Mouse (Mus musculus): Measurements from ENCODE around the gene Akap11.
"Not testable (repeated sequence)": the region's sequence is repeated elsewhere in the genome, so short reads cannot be mapped to it uniquely, and the experiment has no call there.

The Akap11 gene

DNA sequence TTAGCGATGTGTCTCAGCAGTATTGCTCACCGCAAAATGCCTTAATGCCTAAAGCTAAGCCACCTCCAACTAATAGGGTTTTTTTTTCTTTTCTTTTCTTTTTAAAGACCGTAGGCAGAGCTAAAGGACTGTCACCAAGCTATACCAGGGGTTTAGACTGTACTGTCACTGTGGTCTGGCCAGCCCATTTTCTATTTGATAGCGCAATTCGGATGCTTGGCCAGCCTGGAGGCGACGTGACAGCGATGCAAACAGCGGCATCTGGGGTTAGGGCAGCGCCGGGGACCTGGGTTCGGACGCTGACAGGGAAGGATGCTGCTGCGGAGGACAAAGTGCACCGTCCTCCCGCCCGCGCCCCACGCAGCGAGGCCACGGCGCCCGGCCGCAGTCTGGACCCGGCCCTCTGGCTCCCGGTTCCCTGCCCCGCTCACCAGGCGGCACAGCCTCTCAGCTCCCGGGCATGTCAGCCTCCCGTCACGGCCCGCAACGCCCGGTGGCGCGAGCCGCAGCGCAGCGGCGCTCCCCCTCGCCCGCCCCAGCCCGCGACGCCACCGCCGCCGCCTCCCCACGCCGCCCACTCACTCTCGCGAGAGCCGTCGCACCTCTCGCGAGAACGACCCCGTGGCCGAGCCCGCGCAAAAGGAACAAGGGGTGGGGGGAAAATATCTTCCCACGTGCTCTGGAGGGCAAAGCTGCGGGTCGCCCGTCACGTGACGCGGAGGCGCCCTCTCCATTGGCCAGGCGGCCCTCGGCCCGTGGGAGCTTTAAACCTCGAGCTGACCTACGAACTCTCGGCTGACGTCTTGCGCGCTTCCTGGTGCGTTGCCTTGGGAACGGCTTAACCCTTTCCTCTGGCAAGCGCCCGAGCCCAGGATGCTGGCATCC lies at the start of gene Akap11:
Gene Akap11 (minus strand): TSS at position 528 of the 885 bp plus-strand sequence.
- peak; percentile 96 to 98 for DNase-seq

DNA sequence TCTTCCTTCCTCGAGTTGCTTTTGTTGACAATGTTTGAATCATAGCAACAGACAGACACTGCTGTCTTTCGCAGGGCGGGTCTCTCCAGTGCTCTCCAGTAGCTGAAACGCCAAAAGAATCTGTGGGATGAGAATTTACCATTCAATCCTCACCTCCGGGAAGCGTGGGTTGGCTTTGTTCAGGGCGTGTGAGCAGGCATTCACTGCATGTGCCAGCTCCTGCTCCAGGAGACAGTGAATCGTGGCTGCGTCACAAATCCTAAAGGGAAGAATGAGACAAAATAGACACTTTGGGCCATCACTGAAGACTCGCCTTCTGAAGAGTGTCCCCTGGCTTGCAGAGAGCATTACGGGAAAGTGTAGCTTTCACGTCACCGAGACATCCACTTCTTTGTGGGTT lies 47.6 kb upstream of the Akap11 start:
- DNase-seq = no peak

DNA sequence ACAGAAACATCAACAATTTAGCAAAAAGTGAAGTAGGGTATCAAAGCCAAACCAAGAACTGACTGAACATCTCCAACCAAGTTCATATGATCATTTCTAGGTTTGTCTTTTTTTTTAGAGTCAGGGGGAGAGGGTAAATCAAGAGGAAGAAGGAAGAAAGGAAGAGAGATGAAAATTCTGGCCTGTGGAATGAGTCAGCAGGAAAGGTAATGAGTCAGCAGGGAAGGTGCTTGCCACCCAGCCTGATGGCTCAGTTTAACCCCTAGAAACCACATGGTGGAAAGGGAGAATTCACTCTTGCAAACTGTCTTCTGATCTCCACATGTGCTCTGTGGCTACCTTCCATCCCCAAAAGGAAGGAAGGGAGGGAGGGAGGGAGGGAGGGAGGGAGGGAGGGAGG lies 46.6 kb upstream of the Akap11 start:
- DNase-seq = no peak

DNA sequence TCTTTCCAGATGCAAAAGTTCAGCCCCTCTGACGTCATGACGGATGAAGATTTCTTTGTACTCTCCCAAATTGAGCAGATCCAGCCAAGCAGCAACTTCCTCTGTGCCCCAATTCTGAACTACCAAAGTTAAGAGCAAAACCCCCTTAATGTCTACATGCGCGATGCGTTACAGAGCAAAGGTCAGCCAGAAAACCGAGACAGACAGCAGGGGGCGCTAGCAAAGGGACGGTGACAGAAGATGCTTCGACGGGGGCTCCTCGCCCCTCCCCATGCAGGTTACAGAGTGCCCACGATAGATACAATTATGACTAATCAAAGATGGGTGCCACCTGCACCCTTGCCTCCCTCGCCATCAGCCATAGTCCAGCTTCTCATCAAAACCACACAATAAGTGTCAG lies 39.3 kb upstream of the Akap11 start:
- DNase-seq = peak in 1 of 2 experiments; percentile 29

DNA sequence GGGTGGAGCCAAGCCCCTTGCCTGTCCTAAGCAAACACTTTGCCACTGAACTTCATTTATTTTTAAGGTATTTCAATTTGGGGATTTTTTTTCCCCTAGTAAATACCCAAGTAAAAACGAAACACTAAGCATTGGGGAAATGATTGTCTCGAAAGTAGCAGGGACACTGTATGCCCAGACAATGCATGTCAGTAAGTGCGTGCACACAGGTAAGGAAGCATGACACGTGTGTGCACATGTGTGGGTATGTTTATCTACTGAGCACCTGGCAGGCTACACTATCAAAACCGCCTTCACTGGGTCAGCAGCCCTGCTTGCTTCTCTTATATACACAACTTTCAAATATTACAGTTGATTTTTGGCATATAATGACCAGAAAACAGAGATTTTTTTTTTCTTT lies 31.8 kb upstream of the Akap11 start:
- no peak for DNase-seq

DNA sequence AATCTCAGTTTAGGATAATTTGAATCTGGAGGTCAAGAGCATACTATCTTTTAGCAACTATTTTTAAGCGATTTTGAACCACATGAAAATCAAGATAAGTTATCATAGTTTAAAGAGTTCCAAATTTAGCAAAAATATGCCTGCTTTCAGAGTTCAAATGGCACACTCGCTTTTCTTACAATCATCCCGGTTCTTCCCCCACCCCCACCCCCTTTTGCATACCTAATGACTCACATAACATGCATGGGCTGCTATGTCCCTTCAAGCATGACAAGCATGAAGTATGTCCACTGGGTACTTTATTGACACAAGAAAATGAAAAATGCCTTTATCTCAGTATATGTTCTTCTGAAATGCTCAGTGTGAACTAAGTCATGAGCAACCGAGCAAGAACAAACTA lies 29.8 kb upstream of the Akap11 start:
- no peak for DNase-seq

DNA sequence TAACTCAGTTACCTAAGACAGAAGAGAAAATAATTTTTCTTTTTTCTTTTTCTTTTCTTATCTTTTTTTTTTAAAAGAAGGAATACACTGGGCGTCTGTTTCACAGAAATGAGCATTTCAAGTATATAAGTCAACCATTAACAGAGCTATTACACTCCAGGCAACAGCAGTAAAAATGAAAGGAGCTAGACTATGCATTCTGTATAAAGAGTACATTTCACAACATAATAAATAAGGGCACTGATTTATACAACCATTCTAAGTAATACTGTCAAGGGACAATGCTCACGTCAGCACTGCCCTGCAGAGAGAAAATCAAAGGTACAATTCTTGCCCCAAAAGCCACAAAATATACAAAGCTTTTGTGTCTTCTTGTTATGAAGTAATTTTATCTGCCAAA lies 27.7 kb upstream of the Akap11 start:
- no peak for DNase-seq

DNA sequence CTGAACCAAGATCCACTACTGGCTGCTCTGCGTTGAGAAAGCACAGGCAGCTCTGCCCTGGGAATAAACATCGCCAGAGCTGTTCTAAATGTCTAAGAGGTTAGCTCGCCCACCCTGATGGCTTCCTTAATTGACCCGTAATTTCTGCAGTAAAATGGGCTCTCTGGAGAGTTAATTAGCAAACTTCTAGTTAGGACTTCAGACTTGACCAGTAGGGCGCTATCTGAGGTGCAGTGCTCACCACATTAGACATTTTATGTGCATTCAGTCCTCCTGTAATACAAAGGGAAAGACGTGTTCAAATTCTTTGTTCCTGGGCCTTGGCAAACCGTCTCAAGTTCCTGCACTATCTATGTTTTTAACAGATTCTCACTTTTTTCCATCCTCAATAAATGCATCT lies 26.6 kb upstream of the Akap11 start:
- no peak for DNase-seq

DNA sequence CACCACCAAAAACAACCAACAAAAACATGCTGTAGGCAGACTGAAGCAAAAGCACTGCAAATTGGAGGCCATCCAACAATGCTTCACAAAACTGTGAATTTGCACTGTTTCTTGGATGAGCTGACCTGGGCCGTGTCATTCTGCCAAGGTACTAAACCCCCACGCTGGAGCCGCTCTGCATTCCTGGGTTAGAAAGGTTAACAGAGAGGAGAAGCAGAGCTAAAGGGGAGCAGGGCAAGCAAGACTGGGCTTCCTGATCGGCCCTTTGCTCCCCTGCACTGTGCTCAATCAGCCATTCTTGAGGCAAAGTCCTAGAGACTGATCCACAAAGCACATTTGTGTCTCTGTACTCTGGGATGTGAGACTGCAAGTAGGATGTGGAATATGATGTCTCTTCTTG lies 25.5 kb upstream of the Akap11 start:
- DNase-seq = peak in 1 of 2 experiments; percentile 7

DNA sequence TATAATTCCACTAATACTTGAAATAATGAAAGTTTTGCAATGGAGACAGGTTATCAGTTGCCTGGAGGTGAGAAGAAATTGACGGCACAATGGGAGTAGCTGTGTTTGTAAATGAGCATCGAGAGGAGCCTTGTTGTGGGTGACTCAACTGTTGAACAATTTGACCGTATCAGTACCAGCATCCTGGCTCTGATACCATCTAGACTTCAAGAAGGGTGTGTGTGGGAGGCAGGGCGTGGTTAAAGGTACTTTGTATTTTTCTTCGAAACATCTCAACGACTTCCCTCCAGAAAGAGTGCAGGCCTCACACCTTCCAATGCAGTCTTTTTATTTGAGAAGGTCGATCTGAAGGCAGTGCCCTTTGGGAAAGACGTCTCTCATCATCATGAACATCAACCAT lies 22.4 kb upstream of the Akap11 start:
- DNase-seq = no peak

DNA sequence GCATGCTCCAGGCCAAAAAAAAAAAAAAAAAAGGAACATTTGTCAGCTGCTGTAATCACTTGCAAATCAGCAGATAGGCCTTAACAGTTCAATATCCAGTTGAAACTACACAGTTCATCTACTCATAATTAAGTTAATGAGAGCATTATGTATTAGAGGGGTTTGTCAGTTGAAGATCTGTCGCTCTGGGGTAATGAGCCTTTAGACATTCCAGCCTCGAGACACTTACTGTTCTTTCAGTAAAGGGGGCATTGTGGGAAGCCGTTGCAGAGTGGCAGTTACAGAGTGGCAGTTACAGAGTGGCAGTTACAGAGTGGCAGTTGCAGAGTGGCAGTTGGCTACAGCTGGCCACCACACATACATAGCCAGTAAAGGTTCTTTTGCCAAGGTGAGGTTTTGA lies 18.2 kb upstream of the Akap11 start:
- DNase-seq = not testable (repeated sequence)

DNA sequence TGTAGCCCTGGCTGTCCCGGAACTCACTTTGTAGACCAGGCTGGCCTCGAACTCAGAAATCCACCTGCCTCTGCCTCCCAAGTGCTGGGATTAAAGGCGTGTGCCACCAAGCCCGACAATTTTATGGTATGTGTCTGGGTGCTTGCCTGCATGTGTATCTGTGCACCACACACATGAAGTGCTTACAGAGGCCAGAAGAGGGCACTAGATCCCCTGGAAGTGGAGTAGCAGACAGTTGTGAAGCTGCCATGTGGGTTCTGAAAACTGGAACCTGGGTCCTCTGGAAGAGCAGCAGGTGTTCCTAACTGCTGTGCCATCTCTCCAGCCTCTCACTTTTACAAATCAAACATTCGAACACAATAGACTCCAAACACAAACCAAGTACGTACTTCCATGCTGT lies 17.1 kb upstream of the Akap11 start:
- DNase-seq = peak in 1 of 2 experiments; percentile 23

DNA sequence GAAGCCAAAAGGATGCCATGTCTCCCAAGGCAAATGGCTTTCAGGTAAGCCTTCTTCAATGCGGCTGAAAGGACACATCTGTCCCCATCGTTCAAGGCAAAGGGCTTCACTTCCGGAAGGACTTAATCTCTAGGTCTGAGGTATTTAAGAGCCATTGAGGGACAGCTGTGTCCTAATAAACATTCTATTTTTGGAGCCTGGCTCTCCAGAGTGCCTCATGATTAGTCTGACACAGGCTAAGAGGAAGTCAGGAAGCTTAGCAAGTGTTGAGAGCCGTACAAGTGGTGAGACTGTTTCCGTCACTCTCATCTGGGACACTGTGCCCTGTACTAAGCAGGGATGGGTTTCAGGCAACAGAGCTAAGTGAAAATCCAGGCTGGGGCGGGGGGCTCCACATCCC lies 12.2 kb upstream of the Akap11 start:
- DNase-seq = no peak

DNA sequence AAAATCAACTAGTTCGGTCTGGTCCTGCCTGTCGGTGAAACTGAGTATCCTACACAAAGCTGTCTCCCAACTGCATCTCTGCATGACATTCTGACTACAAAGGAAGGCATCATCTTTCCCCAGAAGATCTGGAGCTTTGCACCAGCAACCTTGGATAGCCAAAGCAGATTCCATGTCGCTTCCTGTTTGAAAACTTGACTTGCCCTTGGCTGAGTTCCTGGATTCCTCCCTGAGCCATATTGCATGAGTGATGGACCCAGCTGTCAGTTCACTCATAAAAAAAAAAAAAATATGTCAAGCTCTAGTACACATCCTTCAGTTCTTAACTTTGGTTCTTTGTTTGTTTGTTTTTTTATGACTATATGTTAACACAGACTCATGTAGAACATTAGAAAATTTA lies 4.7 kb upstream of the Akap11 start:
- peak; percentile 58 to 64 for DNase-seq

DNA sequence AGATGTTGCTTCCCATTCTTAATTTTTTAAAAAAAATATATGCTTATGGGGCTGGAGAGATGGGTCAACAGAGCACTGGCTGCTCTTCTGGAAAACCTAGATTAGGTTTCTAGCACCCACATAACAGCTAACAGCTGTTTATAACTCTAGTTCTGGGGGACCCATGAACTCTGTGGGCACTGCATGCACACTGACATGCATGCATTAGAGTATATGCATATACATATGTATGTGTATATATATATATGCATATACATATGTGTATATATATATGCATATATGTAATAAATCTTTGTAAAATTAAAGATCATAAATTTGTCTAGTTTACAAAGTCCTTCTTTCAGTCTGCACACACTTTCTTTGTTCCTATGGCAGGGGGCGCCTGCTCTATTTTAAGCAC lies 3.2 kb upstream of the Akap11 start:
- DNase-seq = no peak

DNA sequence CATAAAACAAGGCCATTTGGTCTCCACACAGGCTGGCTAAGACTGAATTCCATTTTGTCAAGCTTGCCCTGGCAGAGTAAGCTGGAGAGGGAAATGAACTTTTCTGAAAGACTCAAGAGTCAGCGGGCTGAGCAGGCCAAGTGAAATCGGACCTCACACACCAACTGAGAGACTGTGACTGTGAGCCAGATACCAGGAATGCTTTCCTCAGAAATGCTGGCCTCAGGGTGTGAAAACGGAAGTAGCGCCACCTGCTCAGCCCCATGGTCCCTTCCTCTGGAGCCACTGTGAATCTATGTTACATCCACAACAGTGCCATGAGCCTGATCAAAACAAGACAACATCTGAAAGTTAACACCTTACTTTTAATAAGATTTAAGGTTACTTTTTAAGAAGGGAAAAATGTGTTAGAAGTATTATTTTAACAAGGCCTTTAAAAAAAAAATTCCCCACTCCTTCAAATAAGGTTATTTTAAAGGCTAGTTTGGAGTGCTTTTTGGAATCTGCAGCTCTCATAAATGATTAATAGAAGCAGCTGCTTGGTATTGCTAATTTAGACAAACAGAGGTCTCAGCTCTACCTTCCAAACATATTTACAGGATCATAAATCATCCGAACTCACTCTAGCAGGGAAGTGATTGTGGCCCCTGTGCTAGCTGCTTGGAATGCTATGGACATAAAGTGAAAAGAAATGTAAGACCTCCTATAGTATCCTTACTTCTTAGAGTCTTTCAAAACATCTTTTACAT lies 2.1 kb upstream of the Akap11 start:
- peak; percentile 54 to 75 for DNase-seq

DNA sequence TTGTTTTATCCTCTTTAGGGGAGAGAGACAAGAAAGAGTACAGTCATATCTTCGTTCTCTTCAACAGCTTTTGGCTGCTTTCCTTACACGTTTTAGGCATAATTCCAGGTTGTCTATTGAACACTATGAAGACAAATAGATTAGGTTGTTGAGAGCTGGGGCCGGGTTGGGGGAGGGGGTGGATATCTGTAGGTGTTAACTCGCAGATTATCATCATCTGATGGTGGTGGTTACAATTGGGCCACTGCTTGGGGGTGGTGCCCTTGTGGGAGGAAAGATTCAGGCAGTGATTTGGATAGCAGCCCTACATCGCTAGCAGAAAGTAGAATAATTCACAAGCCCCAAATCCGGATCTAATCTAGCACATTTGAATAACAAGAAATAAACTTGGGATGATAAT lies 943 bp upstream of the Akap11 start:
- DNase-seq = peak; percentile 51 to 58

DNA sequence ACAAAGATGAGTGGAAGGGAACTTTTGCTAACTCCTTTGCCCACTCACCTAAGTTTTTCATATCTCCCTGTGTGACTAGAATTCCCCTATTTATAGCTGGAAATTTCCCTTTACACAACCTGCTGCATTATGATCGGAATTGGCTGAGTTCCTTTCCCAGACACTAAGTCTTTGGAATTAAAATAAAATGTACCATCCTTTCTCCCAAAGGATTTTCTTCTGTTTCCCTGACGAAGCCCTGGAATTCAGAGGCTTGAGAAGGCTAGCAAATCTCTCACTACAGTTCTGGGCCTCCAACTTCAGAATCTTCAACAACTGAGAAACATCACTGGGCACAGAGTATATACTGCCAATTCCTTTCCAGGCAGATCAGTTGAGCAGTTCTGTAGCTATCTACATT lies 1.2 kb downstream of the Akap11 start:
- no peak for DNase-seq

DNA sequence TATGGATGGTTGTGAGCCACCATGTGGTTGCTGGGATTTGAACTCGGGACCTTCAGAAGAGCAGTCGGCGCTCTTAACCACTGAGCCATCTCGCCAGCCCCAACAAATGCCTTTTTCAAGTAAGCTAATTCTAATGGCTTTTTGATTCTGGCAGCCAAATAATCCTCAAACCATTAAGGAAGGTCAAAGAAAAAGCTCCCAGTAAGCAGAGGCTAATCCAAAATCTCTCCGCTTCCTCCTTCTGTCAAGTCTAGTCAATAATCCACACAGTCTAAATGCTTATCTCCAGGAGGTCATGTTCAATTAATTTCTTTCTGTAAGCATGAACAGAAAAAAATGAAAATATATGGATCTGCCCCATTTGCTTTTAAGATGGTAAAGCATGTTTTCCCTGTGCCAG lies 2.0 kb downstream of the Akap11 start:
- DNase-seq = no peak

DNA sequence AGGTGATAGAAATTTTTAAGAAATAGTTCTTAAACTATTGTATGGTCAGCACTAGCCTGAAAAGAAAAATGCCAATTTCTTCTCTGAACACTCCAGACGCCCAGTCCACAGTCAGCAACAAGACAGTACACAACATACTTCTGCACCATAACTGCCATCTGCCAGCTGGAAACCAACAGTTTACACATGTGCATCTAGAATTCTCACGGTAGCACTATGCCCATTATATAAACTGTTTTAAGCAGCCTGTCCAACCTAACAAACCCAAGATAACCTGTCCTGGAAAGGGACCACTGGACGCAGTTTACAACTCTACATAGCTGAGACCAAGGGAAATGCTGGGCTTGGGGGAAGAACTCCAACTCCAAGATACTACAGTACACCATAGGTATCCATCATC lies 2.9 kb downstream of the Akap11 start:
- no peak for DNase-seq

DNA sequence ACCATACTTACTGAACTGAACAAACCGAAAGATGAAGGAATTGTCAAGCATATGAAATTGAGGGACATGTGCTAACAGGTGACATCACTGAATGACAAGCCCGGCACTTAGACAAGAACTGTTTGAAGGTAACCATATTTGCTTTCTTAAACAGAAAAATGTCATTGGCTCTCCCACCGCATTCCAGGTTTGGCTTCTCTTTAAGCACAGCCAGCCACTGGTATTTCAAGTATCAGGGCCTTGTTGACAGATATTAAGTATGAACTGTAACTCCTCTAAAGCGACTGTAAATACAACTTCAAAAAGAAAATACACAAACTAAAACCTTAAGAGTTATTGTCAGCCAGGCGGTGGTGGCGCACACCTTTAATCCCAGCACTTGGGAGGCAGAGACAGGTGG lies 4.3 kb downstream of the Akap11 start:
- DNase-seq = no peak

DNA sequence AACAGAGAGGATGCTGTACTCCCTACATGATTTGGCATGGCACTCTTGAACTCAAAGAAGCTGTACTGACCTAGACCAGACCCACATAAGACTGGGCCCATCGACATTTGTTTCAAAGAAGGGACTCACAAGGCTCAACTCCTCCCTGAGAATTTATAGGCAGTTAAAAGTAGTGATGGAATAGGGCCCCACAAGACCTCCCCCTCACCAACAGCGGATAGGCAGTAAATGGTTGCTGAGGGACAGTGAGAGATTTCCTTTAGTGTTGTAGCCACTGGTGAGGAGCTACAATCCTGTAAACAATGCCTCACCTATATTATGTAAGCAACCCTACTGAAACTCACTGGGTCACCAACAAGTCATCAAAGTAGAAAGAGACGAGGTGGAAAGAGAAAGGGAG lies 6.4 kb downstream of the Akap11 start:
- DNase-seq = no peak

DNA sequence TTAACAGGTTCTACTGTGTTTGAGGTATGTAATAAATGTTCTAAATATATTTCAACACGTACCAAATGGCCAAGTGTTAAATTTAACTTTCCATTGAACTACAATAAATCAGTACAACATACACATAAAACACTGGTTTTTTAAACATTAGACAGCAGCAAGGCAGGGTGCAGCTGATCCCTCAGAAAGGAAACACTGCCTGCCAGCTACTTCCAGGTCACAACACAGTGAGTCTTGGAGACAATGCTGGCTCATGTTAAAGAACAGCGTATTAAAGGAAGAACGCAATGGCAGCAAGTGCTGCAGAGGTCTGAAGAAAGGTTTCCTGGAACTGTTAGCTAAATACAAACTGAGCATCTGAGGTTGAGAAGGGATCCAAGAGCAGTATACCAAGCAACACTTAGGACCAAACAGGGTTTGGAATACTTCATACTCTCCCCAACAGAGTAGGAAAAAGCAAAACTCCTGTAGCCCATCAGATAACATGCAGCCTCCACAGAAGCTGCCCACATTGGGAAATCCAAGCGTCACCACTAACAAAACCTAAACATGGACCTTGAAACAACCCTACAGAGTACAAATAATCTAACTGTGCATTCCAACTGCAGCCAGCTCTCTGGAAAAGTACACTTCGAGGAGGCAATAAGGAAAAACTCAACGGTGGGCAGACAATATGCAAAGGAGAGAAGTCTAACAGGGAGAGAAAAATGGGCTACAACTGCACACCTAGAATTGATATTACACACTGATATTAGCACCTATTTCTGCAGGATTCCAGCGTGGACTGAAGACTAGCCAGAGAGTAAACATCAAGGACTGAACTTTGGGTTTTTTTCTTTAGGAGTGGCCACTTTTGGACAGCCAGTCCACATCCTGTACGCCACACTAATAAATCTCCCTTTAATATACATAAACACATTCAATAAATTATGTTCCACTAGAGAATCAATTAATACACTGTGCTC lies 7.9 kb downstream of the Akap11 start:
- no peak for DNase-seq
